Mouse (Mus musculus) retina, adult 2 months (tissue): ENCODE data around the gene Gm7694.

Experiments used
- DNase-seq: peaks from one replicate; pipeline ENCODE4 v3.0.0-alpha.2; 2012; ENCODE audit warnings: low read depth, low spot score

Gene Gm7694

GRCm38 (mm10) chr1:170306232-170306631, at the start of gene Gm7694:
Gene Gm7694, minus strand, starts transcription at chr1:170306332.
- no peak for DNase-seq

GRCm38 (mm10) chr1:170353335-170353734, 47.2 kb upstream of the Gm7694 start:
- DNase-seq, result no peak

GRCm38 (mm10) chr1:170351080-170351479, 44.9 kb upstream of the Gm7694 start:
- DNase-seq, result no peak

DNA sequence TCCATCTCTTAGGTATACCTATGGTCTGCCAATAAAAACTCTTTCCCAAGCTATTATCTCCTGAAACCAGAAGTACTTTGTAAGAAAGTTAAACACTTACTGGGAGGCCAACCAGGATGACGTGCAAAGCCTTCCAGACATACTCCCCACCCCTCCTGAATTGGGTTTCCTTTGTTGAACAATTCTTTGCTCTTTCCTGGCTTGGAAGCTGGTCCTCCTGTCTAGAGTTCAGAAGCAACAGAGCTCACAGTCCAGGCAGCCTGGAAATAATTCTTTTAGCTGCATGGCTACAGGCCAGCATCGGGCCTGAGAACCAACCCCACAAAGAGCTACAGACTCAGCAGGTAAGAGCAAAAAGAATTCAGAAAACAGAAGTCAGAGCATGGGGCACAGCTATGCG, 40.1 kb upstream of the Gm7694 start:
- DNase-seq, result no peak

- no peak for DNase-seq
Observed at GRCm38 (mm10) chr1:170343906-170344305, 37.8 kb upstream of the Gm7694 start.

DNA sequence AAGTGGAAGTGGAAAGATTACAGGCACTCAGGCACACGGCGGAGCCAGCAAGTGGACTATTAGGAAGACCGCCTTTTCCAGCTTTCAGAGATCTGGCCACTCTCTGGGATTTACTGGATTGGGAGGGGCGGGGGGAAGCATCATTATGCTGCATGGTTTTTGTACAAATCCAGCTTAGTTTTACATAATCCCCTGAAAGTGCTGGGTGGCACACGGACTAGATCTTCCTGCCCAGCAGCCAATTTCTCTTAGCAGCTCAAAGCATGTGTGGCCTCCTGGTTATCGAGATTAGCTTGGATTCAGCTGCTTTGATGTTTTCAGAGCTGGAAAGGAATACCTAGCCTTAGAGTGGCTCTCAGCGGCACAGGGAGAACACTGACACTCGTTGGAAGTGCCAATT, 36.9 kb upstream of the Gm7694 start:
- peak; percentile 9 for DNase-seq

GRCm38 (mm10) chr1:170339943-170340342, 33.8 kb upstream of the Gm7694 start:
- no peak for DNase-seq

GRCm38 (mm10) chr1:170332775-170333174, 26.6 kb upstream of the Gm7694 start:
- DNase-seq, result no peak

DNA sequence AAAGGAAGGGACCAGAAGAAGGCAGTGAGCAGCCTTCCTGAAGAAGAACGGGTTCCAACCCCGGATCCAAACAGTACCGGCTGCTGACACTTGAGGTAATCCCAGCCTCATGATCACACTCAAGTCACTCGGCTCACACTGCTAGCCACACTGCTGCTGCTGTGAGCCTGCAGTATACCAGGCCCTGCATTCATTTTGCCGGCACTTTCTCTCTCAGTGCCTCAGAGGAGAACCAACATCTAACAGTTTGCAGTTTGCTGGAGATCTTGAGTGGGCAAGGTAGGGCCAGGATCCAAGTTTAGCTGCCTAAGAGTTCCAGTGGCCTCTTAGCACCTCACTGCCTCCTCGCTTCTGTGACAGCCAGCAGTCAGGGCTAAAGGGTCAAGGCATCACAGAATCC, 25.8 kb upstream of the Gm7694 start:
- DNase-seq, result no peak

DNA sequence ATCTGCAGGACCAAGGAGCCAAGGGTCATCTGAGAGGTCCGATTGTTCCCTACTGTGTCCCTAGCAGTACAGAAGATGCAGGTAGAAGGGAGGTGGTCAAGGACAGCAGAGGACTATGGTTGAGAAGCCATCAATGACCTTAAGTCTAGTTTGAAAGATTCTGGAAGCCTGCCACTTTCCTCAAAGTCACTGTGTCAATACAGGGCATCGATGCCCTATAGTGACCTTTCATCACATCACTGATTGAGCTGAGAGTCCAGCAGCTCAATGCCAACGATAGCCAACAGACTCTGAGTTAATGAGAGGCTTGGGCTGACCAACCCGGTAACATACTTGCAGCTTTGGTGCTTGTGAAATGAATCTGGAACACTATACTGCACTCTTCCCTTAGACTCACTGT, 19.1 kb upstream of the Gm7694 start:
- no peak for DNase-seq

- no peak for DNase-seq
Observed at GRCm38 (mm10) chr1:170324312-170324711, 18.2 kb upstream of the Gm7694 start.

DNA sequence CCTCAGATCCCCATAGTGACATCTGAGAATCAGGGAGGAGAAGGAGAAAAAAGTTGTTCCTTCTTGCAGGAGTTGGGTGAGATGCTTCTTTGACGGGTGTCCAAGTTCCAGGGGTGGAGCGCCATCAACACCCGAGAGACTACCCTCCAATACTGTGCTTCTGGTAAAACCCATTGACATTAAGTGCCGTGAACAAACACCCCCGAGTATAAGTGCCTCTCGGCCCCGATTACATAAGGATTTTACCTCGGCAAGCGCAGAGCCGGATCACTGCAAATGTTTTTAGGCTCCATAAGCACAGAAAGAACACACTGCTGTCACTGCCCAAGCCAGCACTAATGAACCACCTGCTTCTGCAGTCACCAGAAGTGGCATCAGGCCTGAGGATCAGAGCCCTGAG, 16.9 kb upstream of the Gm7694 start:
- DNase-seq, result no peak

- DNase-seq, result no peak
Observed at GRCm38 (mm10) chr1:170322046-170322445, 15.9 kb upstream of the Gm7694 start.

GRCm38 (mm10) chr1:170311431-170311830, 5.3 kb upstream of the Gm7694 start:
- no peak for DNase-seq

- DNase-seq, result no peak
Observed at GRCm38 (mm10) chr1:170308503-170308902, 2.4 kb upstream of the Gm7694 start, which contains the start of gene Spata46. Gene Spata46, plus strand, starts transcription at chr1:170308803.

GRCm38 (mm10) chr1:170305002-170305401, 1.1 kb downstream of the Gm7694 start:
- no peak for DNase-seq

GRCm38 (mm10) chr1:170303103-170303502, 3.0 kb downstream of the Gm7694 start:
- no peak for DNase-seq

- DNase-seq, result no peak
Observed at GRCm38 (mm10) chr1:170302456-170302855, 3.7 kb downstream of the Gm7694 start.

DNA sequence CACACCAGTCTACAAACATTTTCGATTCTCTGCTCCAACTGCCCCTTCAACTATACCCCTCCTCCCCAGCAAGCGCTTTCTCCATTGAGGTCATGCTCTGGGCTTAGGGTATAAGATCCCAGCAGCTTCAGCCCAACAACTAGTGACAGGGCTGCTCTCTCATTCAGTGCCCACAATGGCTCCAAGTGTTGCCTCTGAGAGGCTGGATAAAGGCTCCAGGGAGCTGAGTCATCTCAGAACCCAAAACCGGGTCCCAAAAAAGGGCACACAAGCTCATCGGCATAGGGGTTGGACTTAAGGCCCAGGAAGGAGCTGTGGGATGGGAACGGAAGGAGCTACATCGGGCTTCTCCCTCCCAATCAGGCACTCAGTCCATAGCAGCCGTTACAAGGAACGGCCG, 4.4 kb downstream of the Gm7694 start:
- no peak for DNase-seq

GRCm38 (mm10) chr1:170299496-170299895, 6.6 kb downstream of the Gm7694 start:
- DNase-seq, result no peak

- DNase-seq, result no peak
Observed at GRCm38 (mm10) chr1:170294786-170295570, 11.2 kb downstream of the Gm7694 start.

- DNase-seq, result no peak
Observed at GRCm38 (mm10) chr1:170293257-170293656, 12.9 kb downstream of the Gm7694 start.

DNA sequence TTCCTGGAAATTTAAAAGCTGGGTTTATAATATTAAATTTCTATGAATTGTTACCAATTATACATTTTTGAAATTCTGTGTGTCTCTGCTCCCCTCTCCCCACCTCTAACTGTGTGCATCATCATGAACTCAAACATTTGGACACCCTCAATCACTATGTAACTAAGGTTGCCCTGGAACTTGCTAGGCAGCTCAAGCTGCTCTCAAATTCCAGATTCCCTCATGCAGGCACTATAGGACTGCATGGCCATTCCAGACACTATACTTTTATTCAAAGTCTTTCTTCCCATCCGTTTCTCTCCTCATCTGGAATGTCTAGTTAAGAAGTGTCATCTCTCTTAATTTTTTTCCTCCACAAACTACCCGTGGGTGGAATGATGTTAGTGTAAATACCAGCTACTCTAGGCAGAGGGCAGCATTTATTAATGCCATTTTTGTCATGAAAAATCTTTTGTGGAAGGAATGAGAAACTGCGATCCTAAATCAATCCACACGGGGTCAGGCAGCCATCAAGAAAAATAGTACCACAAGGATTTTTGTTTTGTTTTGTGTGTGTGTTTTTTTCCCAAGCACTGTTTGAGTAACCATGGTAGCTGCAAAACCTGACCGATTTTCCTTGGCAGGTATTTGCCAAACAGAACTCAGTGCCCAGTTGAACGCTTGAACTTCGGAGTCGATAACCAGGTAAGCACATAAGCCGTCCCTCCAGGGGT, 13.7 kb downstream of the Gm7694 start:
- DNase-seq, result peak; percentile 39
